Mouse (Mus musculus) CH12.LX (cell line): ENCODE data around the gene Gm5148.

ENCODE experiments used
- CTCF ChIP-seq, 2 experiments: IDR thresholded peaks in 1 of 2; conservative IDR thresholded peaks in 1 of 2; 2 replicates each; pipeline ENCODE4 v1.5.1; 2011 to 2012; ENCODE audit warnings: low read depth in 2 of 2, low read length in 2 of 2, improper control_type of control experiment in 1 of 2, inconsistent platforms in 1 of 2, mild to moderate bottlenecking in 1 of 2, moderate library complexity in 1 of 2
- MAFK ChIP-seq: IDR thresholded peaks from 2 replicates; pipeline ENCODE4 v1.6.1; 2011; ENCODE audit warnings: low read length, improper control_type of control experiment; ENCODE audit not compliant: insufficient replicate concordance
- POLR2A ChIP-seq: IDR thresholded peaks from 2 replicates; pipeline ENCODE4 v1.6.1; 2011; ENCODE audit warnings: low read depth, mild to moderate bottlenecking, improper control_type of control experiment, low read length
- POLR2AphosphoS2 ChIP-seq: IDR thresholded peaks from 2 replicates; pipeline ENCODE4 v1.6.1; 2011; ENCODE audit warnings: low read depth, low read length, improper control_type of control experiment
- ZNF384 ChIP-seq: IDR thresholded peaks from 2 replicates; pipeline ENCODE4 v1.6.1; 2012; ENCODE audit warnings: low read depth, low read length, improper control_type of control experiment, inconsistent platforms

- no peak for TF ChIP-seq POLR2AphosphoS2
- TF ChIP-seq ZNF384: no peak
- no peak for TF ChIP-seq CTCF (conservative IDR thresholded peaks at IDR 0.05 in 1 of 2, IDR thresholded peaks at IDR 0.05 in 1 of 2; ENCODE audit: low read depth in 2 of 2, low read length in 2 of 2)
- no peak for TF ChIP-seq POLR2A
- no peak for TF ChIP-seq MAFK
These were observed 1.2 kb downstream of the Gm5148 start for GRCm38 (mm10) chr3:37723061-37723521.
